Comparison of ENCODE assay signal across 13 mouse cellular contexts in the genomic region with DNA sequence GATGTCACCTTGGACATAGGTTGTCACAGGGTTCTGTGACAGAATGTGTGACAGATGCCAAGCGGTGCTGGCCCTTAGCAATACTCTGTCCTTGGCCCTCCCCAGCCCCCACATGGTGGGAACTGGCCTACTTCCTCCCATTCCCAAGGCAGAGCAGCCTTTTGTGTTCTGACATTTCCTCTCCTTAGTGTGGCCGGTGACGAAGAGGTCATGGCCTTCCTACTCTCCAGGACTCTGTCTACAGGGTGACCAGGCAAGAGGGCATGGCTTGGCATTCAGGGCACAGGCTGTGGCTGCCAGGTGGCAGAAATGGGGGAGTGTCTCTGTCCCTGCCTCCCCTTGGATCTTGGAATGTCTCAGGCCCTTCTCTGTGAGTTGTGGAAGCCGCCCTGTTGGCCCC. TPM values are rescaled to one million over a fixed set of nuclear protein-coding genes. Genes with fewer than 3 reads are reported as not detected.
DNase-seq lines count a peak whose midpoint lies in the region; ATAC-seq and TF ChIP-seq lines count a peak whose summit lies in the region.
"Had no signal": no experiment of that assay in that cellular context is flagged by ENCODE, and none has a peak within 500 bp of the region (broad histone marks: within the 10 kb centered on the region; RNA-seq: fewer than 3 reads in every experiment).

No protein-coding gene starts in this region.

- no peak overlapping the region for H3K4me3 ChIP-seq in hindbrain, embryonic 10.5 days
- H3K4me3 ChIP-seq in hindbrain, postnatal 0 days (ENCODE audit: low read length): no peak overlapping the region
- H3K4me3 ChIP-seq in brown adipose tissue, adult 24 weeks (ENCODE audit: insufficient read depth, low read depth, low read length): no peak overlapping the region
- H3K4me3 ChIP-seq: erythroblast, embryonic 14.5 days; neural tube, embryonic 12.5 days had no signal

- H3K36me3 ChIP-seq in hindbrain, embryonic 10.5 days: no peaks in the 10 kb centered on the region
- no peaks in the 10 kb centered on the region for H3K36me3 ChIP-seq in hindbrain, postnatal 0 days (ENCODE audit: insufficient read depth, low read length)
- H3K36me3 ChIP-seq: neural tube, embryonic 12.5 days had no signal

- no peak for TF ChIP-seq CTCF in hindbrain, postnatal 0 days (IDR thresholded peaks at IDR 0.05; ENCODE audit: low read depth)

- DNase-seq in hindbrain, embryonic 10.5 days (ENCODE audit: low spot score): no peak
- no peak for DNase-seq in hindbrain, postnatal 0 days (ENCODE audit: low spot score)
- peak; percentile 42 for DNase-seq in adipocyte (ENCODE audit: low spot score)
- DNase-seq in kidney, postnatal 36 days: peak; percentile 64
- DNase-seq in T-cell, adult 2 months (ENCODE audit: low spot score): no peak
- DNase-seq in urinary bladder, postnatal 14 days (ENCODE audit: low spot score): no peak
- DNase-seq in urinary bladder, adult 18-20 months (ENCODE audit: low spot score in 2 of 2): no peak

- WGBS in hindbrain, embryonic 10.5 days: 66% methylated on average over 4 of the region's 4 CpGs
- WGBS in hindbrain, postnatal 0 days: 74% methylated on average over 4 of the region's 4 CpGs

- ATAC-seq in hindbrain, postnatal 0 days: no peak

- H3K9me3 ChIP-seq in hindbrain, embryonic 10.5 days: no peaks in the 10 kb centered on the region
- H3K9me3 ChIP-seq in hindbrain, postnatal 0 days (ENCODE audit: low read length): no peaks in the 10 kb centered on the region
- H3K9me3 ChIP-seq: neural tube, embryonic 12.5 days had no signal

- H3K4me2 ChIP-seq in hindbrain, postnatal 0 days (ENCODE audit: low read depth, low read length): no peak overlapping the region
- H3K4me2 ChIP-seq: neural tube, embryonic 12.5 days had no signal

- no peaks in the 10 kb centered on the region for H3K27me3 ChIP-seq in hindbrain, embryonic 10.5 days (ENCODE audit: insufficient read depth, poor library complexity, severe bottlenecking)
- no peaks in the 10 kb centered on the region for H3K27me3 ChIP-seq in hindbrain, postnatal 0 days (ENCODE audit: insufficient read depth, low read length)
- H3K27me3 ChIP-seq: neural tube, embryonic 12.5 days had no signal

- peak overlapping the region; percentile 54 for H3K27ac ChIP-seq in hindbrain, embryonic 10.5 days
- no peak overlapping the region for H3K27ac ChIP-seq in hindbrain, postnatal 0 days
- peak overlapping the region; percentile 96 for H3K27ac ChIP-seq in brown adipose tissue, adult 24 weeks (replicated peaks; ENCODE audit: low read depth, low read length)
- H3K27ac ChIP-seq: neural tube, embryonic 12.5 days had no signal

- H3K9ac ChIP-seq in hindbrain, postnatal 0 days (replicated peaks; ENCODE audit: low read length): no peak overlapping the region
- H3K9ac ChIP-seq: neural tube, embryonic 12.5 days had no signal

- peaks cover 86% of the 10 kb centered on the region for H3K4me1 ChIP-seq in hindbrain, embryonic 10.5 days (replicated peaks)
- H3K4me1 ChIP-seq in hindbrain, postnatal 0 days (ENCODE audit: insufficient read depth, low read length): peaks cover 28% of the 10 kb centered on the region; the same call in 1 of the 2 replicates
- H3K4me1 ChIP-seq in brown adipose tissue, adult 24 weeks (ENCODE audit: control insufficient read depth, insufficient read depth, insufficient read length, low read length): peaks cover 62% of the 10 kb centered on the region

RNA-seq across cellular contexts. Expression of a gene that starts 15.6 kb away (rescaled TPM):
- polyA plus RNA-seq in hindbrain, embryonic 10.5 days (2016; fragmentation: Nextera tagmentation; extraction: Ambion mirVana): not detected in 2 replicates
- not detected in 2 replicates for total RNA-seq in hindbrain, postnatal 0 days (2014; rRNA removed)
- polyA plus RNA-seq in hindbrain, postnatal 0 days (2015; fragmentation: Nextera tagmentation; extraction: Ambion mirVana): not detected in 2 replicates
- polyA plus RNA-seq in brown adipose tissue, adult 24 weeks (2012; ENCODE audit: insufficient read depth, insufficient read length, missing spikeins): not detected in 2 replicates
- total RNA-seq: MEL had no signal
- polyA plus RNA-seq: gonadal fat pad, adult 2 months; neural tube, embryonic 12.5 days; small intestine, adult 2 months had no signal

RNA-seq across cellular contexts. Expression of a gene that starts 35.3 kb away (rescaled TPM):
- 22.5 and 26.3 TPM in 2 replicates for polyA plus RNA-seq in hindbrain, embryonic 10.5 days (2016; fragmentation: Nextera tagmentation; extraction: Ambion mirVana)
- 30.0 and 43.3 TPM in 2 replicates for total RNA-seq in hindbrain, postnatal 0 days (2014; rRNA removed)
- polyA plus RNA-seq in hindbrain, postnatal 0 days (2015; fragmentation: Nextera tagmentation; extraction: Ambion mirVana): 26.6 and 27.6 TPM in 2 replicates
- 72.9 and 74.8 TPM in 2 replicates for polyA plus RNA-seq in brown adipose tissue, adult 24 weeks (2012; ENCODE audit: insufficient read depth, insufficient read length, missing spikeins)

RNA-seq across cellular contexts. Expression of a gene that starts 57.0 kb away (rescaled TPM):
- 3.6 and 4.6 TPM in 2 replicates for polyA plus RNA-seq in hindbrain, embryonic 10.5 days (2016; fragmentation: Nextera tagmentation; extraction: Ambion mirVana)
- total RNA-seq in hindbrain, postnatal 0 days (2014; rRNA removed): 14.4 and 14.5 TPM in 2 replicates
- 5.9 and 6.8 TPM in 2 replicates for polyA plus RNA-seq in hindbrain, postnatal 0 days (2015; fragmentation: Nextera tagmentation; extraction: Ambion mirVana)
- 8.0 and 10.7 TPM in 2 replicates for polyA plus RNA-seq in brown adipose tissue, adult 24 weeks (2012; ENCODE audit: insufficient read depth, insufficient read length, missing spikeins)
- polyA plus RNA-seq: erythroblast, embryonic 14.5 days had no signal

Comparison
In these comparisons a context has a peak if more than half of its experiments do, and no peak if none do; other contexts are left out.
1. DNase-seq: peak in adipocyte (single experiment) and kidney, postnatal 36 days (2 of 2); none in hindbrain, embryonic 10.5 days (single experiment), hindbrain, postnatal 0 days (single experiment), T-cell, adult 2 months (single experiment), urinary bladder, postnatal 14 days (single experiment) and urinary bladder, adult 18-20 months (0 of 2).